Mouse (Mus musculus): ENCODE data around the gene Bst2.
"Not testable (repeated sequence)": the region's sequence is repeated elsewhere in the genome, so short reads cannot be mapped to it uniquely, and the experiment has no call there.

Gene Bst2

DNA sequence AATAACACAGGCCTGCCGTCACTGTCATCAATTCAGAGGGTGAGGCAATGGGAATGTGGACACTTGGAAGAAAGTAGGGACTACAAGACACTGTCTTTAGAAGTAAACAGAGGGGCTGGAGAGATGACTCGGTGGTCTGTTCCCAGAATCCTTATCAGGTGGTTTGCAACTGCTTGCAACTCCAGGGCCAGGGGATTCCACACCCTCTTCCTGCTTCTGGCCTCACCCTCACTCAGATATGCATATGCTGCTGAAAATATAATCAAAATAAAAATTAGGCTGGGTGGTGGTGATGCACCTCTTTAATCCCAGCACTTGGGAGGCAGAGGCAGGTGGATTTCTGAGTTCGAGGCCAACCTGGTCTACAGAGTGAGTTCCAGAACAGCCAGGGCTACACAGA lies 22.8 kb upstream of the Bst2 start:
- no peak for DNase-seq (ENCODE audit: low spot score in 2 of 2)

GRCm38 (mm10) chr8:71558958-71559690 lies 21.9 kb upstream of the Bst2 start:
- DNase-seq (ENCODE audit: low spot score in 2 of 2), result no peak

GRCm38 (mm10) chr8:71558071-71558957 lies 21.1 kb upstream of the Bst2 start, which contains the start of gene Tmem221:
TSS of gene Tmem221 (minus strand) at chr8:71558871.
- DNase-seq (ENCODE audit: low spot score in 2 of 2), result no peak

DNA sequence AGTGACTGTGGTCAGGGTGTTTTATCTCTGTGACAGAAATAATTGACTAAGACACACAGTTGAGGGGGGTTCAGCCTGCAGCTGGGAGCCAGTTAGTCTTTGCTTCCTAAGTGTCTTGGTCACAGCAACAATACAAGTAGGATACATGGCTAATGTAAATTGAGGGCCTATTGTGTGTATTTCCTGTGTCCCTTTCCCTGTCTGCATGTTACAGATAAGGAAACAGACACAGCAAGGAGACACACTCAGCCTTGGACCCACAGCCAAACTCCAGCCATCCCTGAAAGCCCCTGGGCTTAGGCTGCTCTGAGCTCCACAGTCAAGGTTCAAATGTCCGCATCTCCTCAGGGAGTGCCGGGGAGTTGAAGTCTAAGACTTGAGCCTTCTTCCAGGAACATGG lies 17.4 kb upstream of the Bst2 start:
- DNase-seq (ENCODE audit: low spot score in 2 of 2), result no peak

- DNase-seq (ENCODE audit: low spot score in 2 of 2), result no peak
Observed at GRCm38 (mm10) chr8:71554001-71554400, 16.7 kb upstream of the Bst2 start.

DNA sequence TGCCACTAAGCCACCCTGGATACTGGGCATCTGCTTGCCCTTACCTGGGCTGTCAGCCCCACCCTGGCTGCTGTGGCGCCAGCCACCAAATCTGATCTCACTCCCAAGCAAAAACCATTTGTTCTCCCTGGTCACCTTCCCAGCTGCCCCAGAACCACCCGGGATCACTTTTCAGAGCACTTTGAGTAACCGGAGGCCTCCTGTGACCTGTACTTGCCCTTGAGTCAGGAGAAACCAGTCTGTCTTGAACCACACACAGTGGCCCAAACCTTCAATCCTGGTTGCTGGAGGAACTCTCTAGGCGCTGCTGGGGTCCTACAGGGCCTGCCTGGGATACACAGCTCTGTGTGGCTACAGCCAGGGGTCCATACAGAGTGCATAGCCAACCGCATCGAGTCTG lies 15.5 kb upstream of the Bst2 start:
- DNase-seq (ENCODE audit: low spot score in 2 of 2), result no peak

- DNase-seq (ENCODE audit: low spot score in 2 of 2), result no peak
Observed at GRCm38 (mm10) chr8:71550754-71551153, 13.5 kb upstream of the Bst2 start.

DNA sequence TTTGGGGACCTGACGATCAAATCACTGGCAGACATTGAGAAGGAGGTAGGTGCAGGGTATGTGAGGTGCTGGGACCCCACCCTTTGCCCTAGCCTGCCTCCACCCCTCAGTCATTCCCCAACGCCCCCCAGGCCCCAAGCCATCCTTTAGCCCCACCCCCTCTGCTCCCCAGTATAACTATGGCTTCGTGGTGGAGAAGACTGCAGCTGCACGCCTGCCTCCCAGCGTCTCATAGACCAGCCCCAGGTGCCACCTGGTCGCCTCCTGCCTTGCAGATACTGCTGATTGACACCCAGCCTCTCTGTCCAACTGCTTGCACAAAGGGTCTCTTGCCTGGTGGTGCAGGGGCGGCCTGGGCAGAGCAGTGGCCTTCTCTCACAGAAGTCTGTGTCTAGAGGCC lies 10.3 kb upstream of the Bst2 start:
- DNase-seq (ENCODE audit: low spot score in 2 of 2), result no peak

GRCm38 (mm10) chr8:71545053-71545452 lies 7.8 kb upstream of the Bst2 start:
- DNase-seq (ENCODE audit: low spot score in 2 of 2), result no peak

- DNase-seq (ENCODE audit: low spot score in 2 of 2), result no peak
Observed at GRCm38 (mm10) chr8:71543755-71544154, 6.5 kb upstream of the Bst2 start.

- DNase-seq (ENCODE audit: low spot score in 2 of 2), result peak; percentile 98 to 99
Observed at GRCm38 (mm10) chr8:71542632-71543343, 5.5 kb upstream of the Bst2 start, which contains the start of gene Mvb12a. TSS of gene Mvb12a (plus strand) at chr8:71542922.

DNA sequence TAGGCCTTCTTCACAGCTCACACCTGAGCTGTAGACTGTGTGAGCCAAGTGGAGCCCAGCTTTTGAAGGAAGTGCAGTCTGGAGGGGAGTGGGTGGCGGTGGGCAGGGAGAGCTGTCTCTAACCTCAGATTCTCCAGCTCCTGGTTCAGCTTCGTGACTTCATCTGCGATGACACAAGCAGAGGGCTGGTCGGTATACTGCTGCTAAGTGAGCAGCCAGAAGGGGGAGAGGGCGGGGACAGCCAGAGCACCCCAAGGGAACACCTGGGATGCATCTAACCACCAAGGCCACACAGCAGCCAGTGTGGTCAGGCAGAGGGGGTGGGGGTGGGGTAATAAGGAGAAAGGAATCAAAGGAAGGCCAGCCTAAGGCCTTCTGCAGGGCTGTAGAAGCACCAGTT lies 1.6 kb downstream of the Bst2 start:
- no peak for DNase-seq (ENCODE audit: low spot score in 2 of 2)

DNA sequence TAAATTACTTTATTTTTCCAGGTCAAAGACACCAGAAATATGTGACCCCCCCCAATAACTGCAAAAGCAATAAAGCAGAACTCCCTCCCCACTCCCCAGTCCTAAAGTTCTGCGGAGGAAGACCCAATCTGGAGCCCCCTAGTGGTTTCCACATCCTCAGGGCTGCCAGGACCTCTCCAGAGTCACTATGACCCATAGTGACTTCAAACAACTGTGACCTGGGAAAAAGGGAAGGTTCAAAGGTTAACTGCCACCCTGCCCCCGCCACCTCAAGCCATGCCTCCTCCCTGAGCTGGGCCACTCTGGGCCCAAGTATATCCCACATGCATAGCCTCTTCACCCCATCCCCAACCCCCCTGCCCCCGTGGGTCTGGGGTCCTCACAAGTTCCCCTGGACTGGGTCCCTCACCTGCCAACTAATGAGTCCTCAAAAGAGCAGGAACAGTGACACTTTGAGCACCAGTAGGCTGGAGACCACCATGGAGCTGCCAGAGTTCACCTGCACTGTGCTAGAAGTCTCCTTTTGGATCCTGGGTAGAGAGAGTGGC lies 2.9 kb downstream of the Bst2 start:
- no peak for DNase-seq (ENCODE audit: low spot score in 2 of 2)

- DNase-seq (ENCODE audit: low spot score in 2 of 2), result not testable (repeated sequence)
Observed at GRCm38 (mm10) chr8:71530735-71531467, 6.4 kb downstream of the Bst2 start.

DNA sequence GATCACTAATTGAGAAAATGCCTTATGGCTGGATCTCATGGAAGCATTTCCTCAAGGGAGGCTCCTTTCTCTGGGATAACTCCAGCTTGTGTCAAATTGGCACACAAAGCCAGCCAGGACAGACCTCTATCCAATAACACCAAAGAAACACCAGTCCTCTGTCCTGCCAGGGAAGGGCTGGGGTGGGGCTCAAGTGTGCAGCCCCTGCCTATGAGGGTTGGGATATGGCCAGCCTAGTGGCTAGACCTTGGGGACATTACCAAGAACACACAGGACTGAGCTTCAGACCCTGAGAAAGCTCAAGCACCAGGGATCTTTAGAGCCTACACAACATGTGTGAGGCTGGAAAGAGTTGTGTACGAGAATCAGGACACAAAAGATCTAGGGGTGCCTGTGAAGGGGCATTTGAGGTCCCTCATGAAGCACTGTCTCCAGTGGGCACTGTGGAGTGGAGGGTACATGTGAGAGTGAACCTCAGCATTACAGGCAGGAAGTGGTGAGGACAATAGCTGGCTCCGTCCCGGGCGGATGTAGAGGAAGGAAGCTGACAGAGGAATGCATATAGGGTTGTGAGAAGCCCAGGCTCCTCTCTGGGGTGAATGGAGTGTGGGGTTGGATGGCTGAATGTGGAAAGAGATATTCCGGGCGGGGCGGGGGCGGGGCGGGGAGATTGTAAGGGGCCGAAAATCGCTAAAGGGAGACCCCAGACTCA lies 8.7 kb downstream of the Bst2 start:
- DNase-seq (ENCODE audit: low spot score in 2 of 2), result no peak

DNA sequence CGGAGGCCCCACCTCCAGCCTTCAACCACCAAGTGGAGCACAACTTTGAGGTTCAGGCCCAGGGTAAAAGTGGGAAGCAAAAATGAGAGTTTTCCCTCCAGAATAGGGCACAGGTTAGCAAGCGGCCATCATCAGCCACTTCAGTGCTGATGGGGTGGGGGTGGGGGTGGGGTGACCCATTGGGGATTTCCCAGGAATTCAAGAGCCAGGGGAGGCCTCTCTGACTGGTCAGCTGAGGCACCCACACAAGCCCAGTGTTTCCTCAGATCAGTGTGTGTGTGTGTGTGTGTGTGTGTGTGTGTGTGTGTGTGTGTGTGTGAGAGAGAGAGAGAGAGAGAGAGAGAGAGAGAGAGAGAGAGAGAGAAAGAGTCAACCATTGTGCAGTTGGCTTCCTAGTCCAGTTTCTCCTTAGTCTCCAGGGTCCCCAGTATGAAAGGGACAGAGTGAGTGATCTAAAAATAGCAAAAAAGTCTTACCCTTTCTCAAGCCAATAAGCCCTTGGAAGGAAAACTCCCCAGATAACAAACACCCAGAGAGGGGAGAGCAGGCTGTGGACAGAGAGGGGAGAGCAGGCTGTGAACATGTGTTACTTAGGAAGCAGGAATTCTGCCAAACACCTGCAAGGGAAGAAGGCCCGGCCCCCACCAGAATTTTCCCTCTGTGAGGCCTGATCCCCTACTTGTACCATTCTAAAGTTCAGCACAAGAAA lies 9.9 kb downstream of the Bst2 start:
- DNase-seq (ENCODE audit: low spot score in 2 of 2), result no peak

- DNase-seq (ENCODE audit: low spot score in 2 of 2), result no peak
Observed at GRCm38 (mm10) chr8:71526272-71526671, 11.0 kb downstream of the Bst2 start.

- no peak for DNase-seq (ENCODE audit: low spot score in 2 of 2)
Observed at GRCm38 (mm10) chr8:71525226-71526050, 11.8 kb downstream of the Bst2 start, which contains the start of gene Ccdc194. TSS of gene Ccdc194 (minus strand) at chr8:71525711.

DNA sequence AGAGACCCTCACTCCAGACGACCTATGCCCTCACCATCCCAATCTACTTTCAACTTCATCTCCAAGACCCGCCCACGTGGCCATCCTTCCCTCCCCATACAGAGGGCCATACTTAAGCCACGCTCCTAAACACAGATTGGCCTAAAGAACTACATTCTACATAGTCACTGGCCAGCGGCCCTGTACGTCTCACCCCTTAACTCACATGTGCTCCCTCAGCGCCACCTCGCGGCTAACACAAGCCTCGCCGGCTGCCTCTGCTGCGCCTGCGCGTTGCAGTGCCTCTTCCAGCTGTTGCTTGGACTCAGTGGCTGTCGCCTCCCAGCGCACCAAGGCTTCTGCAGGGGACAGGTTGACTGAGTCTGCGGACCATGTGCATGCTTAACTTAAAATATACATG lies 15.6 kb downstream of the Bst2 start:
- DNase-seq (ENCODE audit: low spot score in 2 of 2), result peak; percentile 89 to 93
